Mouse (Mus musculus): ENCODE data around the gene Ets1. TPM values are rescaled to one million over a fixed set of nuclear protein-coding genes. Genes with fewer than 3 reads are reported as not detected.

Gene Ets1
- total and polyA plus RNA-seq, 2 experiments from 2014 or later = 12.3 to 21.2 TPM

- H3K9me3 ChIP-seq (ENCODE audit: low read length) = no peaks in the 10 kb centered on the region
- H3K4me1 ChIP-seq (ENCODE audit: insufficient read depth) = 0 out of 2 replicates have a peak, but pooled peaks cover 3% of the 10 kb centered on the region
- no peak for TF ChIP-seq CTCF (IDR thresholded peaks at IDR 0.05; ENCODE audit: low read depth)
- H3K27ac ChIP-seq (ENCODE audit: low read depth, low read length) = no peak overlapping the region
- H3K4me3 ChIP-seq (ENCODE audit: low read depth, low read length) = no peak overlapping the region
- DNase-seq (no peak), ATAC-seq (no peak)
- peaks cover 37% of the 10 kb centered on the region for H3K27me3 ChIP-seq (ENCODE audit: insufficient read depth, low read length)
- no peak overlapping the region for H3K9ac ChIP-seq
- H3K4me2 ChIP-seq (ENCODE audit: low read depth) = peak overlapping the region; percentile 23; the same call in 1 of the 2 replicates
- WGBS = 72% methylated on average over 8 of the region's 8 CpGs
- no peaks in the 10 kb centered on the region for H3K36me3 ChIP-seq (ENCODE audit: insufficient read depth)
Observed at GRCm38 (mm10) chr9:32699391-32699841, 63.4 kb downstream of the Ets1 start.

- DNase-seq = no peak
- H3K27me3 ChIP-seq (ENCODE audit: insufficient read depth, low read length) = peaks cover 28% of the 10 kb centered on the region
- no peak overlapping the region for H3K9ac ChIP-seq
- H3K9me3 ChIP-seq (ENCODE audit: low read length) = no peaks in the 10 kb centered on the region
- H3K36me3 ChIP-seq (ENCODE audit: insufficient read depth) = no peaks in the 10 kb centered on the region
- 0 out of 2 replicates have a peak, but pooled peaks cover 3% of the 10 kb centered on the region for H3K4me1 ChIP-seq (ENCODE audit: insufficient read depth)
- ATAC-seq = no peak
- 0 out of 2 replicates have a peak overlapping the region, but pooled peaks have one; percentile 23 for H3K4me2 ChIP-seq (ENCODE audit: low read depth)
- WGBS = 67% methylated on average over 7 of the region's 7 CpGs
- no peak overlapping the region for H3K4me3 ChIP-seq (ENCODE audit: low read depth, low read length)
- H3K27ac ChIP-seq (ENCODE audit: low read depth, low read length) = no peak overlapping the region
- TF ChIP-seq CTCF (IDR thresholded peaks at IDR 0.05; ENCODE audit: low read depth) = no peak
Observed at GRCm38 (mm10) chr9:32700091-32700905, 64.3 kb downstream of the Ets1 start.

- Histone ChIP-seq H3K36me3 (ENCODE audit: insufficient read depth) (no peaks in the 10 kb centered on the region), H3K9me3 (ENCODE audit: low read length) (no peaks in the 10 kb centered on the region), H3K27ac (ENCODE audit: low read depth, low read length) (no peak overlapping the region), H3K27me3 (ENCODE audit: insufficient read depth, low read length) (peaks cover 22% of the 10 kb centered on the region), H3K4me2 (ENCODE audit: low read depth) (peak overlapping the region; percentile 6; the same call in 1 of the 2 replicates), H3K9ac (no peak overlapping the region), H3K4me1 (ENCODE audit: insufficient read depth) (no peaks in the 10 kb centered on the region), H3K4me3 (ENCODE audit: low read depth, low read length) (no peak overlapping the region)
- whole genome bisulfite sequencing = 83% methylated on average over 20 of the region's 20 CpGs
- DNase-seq = no peak
- TF ChIP-seq CTCF (IDR thresholded peaks at IDR 0.05; ENCODE audit: low read depth) = no peak
- ATAC-seq = no peak
Observed at GRCm38 (mm10) chr9:32701126-32701997, 65.3 kb downstream of the Ets1 start.

- ATAC-seq = no peak
- no peak overlapping the region for H3K9ac ChIP-seq
- H3K27ac ChIP-seq (ENCODE audit: low read depth, low read length) = no peak overlapping the region
- no peak overlapping the region for H3K4me3 ChIP-seq (ENCODE audit: low read depth, low read length)
- H3K36me3 ChIP-seq (ENCODE audit: insufficient read depth) = no peaks in the 10 kb centered on the region
- H3K4me1 ChIP-seq (ENCODE audit: insufficient read depth) = no peaks in the 10 kb centered on the region
- no peaks in the 10 kb centered on the region for H3K9me3 ChIP-seq (ENCODE audit: low read length)
- WGBS = 93% methylated on average over 2 of the region's 2 CpGs
- no peak for TF ChIP-seq CTCF (IDR thresholded peaks at IDR 0.05; ENCODE audit: low read depth)
- H3K4me2 ChIP-seq (ENCODE audit: low read depth) = no peak overlapping the region
- H3K27me3 ChIP-seq (ENCODE audit: insufficient read depth, low read length) = peaks cover 17% of the 10 kb centered on the region; the same call in 1 of the 2 replicates
- DNase-seq = no peak
Observed at GRCm38 (mm10) chr9:32701998-32702305, 65.9 kb downstream of the Ets1 start.

GRCm38 (mm10) chr9:32702836-32703395, 66.9 kb downstream of the Ets1 start:
- TF ChIP-seq CTCF (IDR thresholded peaks at IDR 0.05; ENCODE audit: low read depth) = no peak
- Histone ChIP-seq H3K4me3 (ENCODE audit: low read depth, low read length) (no peak overlapping the region), H3K4me1 (ENCODE audit: insufficient read depth) (no peaks in the 10 kb centered on the region), H3K27ac (ENCODE audit: low read depth, low read length) (no peak overlapping the region), H3K9me3 (ENCODE audit: low read length) (no peaks in the 10 kb centered on the region), H3K27me3 (ENCODE audit: insufficient read depth, low read length) (peaks cover 10% of the 10 kb centered on the region; the same call in 1 of the 2 replicates), H3K4me2 (ENCODE audit: low read depth) (no peak overlapping the region), H3K9ac (no peak overlapping the region), H3K36me3 (ENCODE audit: insufficient read depth) (no peaks in the 10 kb centered on the region)
- DNase-seq (no peak), ATAC-seq (no peak)
- 48% methylated on average over 4 of the region's 4 CpGs for WGBS

GRCm38 (mm10) chr9:32703976-32704745, 68.1 kb downstream of the Ets1 start:
- Histone ChIP-seq H3K27ac (ENCODE audit: low read depth, low read length) (no peak overlapping the region), H3K9ac (no peak overlapping the region), H3K4me2 (ENCODE audit: low read depth) (no peak overlapping the region), H3K4me3 (ENCODE audit: low read depth, low read length) (no peak overlapping the region), H3K4me1 (ENCODE audit: insufficient read depth) (no peaks in the 10 kb centered on the region), H3K36me3 (ENCODE audit: insufficient read depth) (no peaks in the 10 kb centered on the region), H3K27me3 (ENCODE audit: insufficient read depth, low read length) (peaks cover 10% of the 10 kb centered on the region; the same call in 1 of the 2 replicates), H3K9me3 (ENCODE audit: low read length) (no peaks in the 10 kb centered on the region)
- 80% methylated on average over 7 of the region's 7 CpGs for WGBS
- no peak for TF ChIP-seq CTCF (IDR thresholded peaks at IDR 0.05; ENCODE audit: low read depth)
- no peak for DNase-seq
- no peak for ATAC-seq

Measured in forebrain, postnatal 0 days (tissue).